Mouse (Mus musculus) heart, postnatal 36 days (tissue): ENCODE results near the gene Ccdc130. TPM values are rescaled to one million over a fixed set of nuclear protein-coding genes. Genes with fewer than 3 reads are reported as not detected.

Experiments
- DNase-seq, 2 experiments: peaks; one replicate each; pipeline ENCODE4 v3.0.0; 2021 to 2022
- intact Hi-C: fragments of 180-260 bp; cut with DNase I; formaldehyde crosslinking; loops from one replicate; pipeline ENCODE4 v1.15.1; 2025
- total RNA-seq, 2 experiments: library from RNA; stranded (reverse); gene quantifications; 2 replicates each; pipeline ENCODE4 v1.2.3; 2021

Gene Ccdc130
- 10 to 100 TPM in 1 of 2 experiments, 1 to 10 TPM in 1; 7.5 to 11.0 TPM for total RNA-seq

- intact Hi-C loops = loop anchor here (1.0 to 5.0 kb wide), 2 partner anchors 20 to 828 kb away; no protein-coding TSS in a partner anchor
- DNase-seq = peak; percentile 96 to 98
Measured at GRCm38 (mm10) chr8:84269950-84270773, at the start of gene Ccdc130. TSS of gene Ccdc130 (minus strand) at chr8:84270380.

DNA sequence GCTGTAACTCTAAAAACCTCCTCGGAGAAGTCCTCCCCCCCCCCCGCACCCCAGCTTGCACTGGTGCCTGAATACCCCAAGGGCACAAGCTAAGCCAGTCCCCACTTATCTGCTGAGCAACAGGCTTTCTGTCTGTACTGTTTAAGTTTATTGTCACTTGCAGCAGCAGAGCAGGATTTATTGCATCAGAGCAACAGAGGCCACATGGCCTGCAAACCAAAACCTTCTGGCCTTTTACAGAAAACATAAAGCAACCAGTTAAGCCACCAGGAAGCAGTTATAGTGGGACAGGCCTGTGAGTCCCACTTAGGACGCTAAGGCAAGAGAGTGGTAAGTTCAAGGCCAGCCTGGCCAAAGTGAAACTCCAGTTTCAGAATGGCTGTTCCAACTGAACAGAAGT is 38.2 kb upstream of the Ccdc130 start:
- intact Hi-C loops = no loop called here
- DNase-seq = no peak

DNA sequence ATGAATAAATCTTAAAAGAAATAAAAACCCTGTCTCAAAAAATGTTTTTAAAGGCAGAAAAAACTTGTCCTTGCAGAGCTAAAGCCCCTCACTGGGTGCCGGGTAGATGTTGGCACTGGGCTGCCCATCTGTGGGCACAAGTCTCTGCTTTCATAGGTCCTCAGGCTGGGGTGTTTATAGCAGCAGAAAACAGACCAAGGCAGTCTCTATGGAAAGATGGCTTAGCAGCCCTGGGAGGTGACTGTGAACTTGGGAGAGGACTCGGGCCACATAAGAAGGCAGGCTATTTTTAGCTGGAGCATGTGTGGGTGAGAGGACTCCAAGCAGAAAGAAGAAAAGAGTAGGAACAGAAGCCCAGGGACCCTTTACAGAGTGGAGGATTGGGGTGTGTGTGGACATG is 33.8 kb upstream of the Ccdc130 start:
- intact Hi-C loops = loop anchor here (5.0 kb wide), 1 partner anchor 33 kb away; no protein-coding TSS in a partner anchor
- no peak for DNase-seq

- no peak for DNase-seq
- intact Hi-C loops = loop anchor here (10.0 kb wide), 2 partner anchors 218 to 258 kb away; no protein-coding TSS in a partner anchor
Measured at GRCm38 (mm10) chr8:84297029-84297785, 27.0 kb upstream of the Ccdc130 start.

DNA sequence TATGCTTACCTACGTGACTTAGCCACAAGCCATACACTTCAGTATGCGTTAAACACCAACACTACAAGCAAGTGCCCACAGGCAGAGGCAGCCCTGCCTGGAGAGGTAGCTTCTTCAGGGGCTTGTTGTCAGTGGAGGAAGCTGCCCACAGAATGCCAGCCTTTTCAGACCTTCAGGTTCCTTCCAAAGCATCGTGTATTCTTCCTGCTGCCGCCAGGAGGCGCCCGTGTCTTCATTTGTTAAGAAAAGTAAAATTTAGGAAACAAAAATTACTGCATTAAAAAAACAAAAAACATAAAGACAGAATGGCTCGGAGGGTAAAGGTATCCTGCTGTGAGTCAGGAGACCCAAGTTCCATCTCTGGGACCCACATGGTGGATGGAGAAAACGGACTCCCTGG is 21.5 kb upstream of the Ccdc130 start:
- intact Hi-C loops = loop anchor here (1.0 to 10.0 kb wide), 3 partner anchors 66 to 263 kb away; no protein-coding TSS in a partner anchor
- DNase-seq = peak; percentile 56 to 71

- no peak for DNase-seq
- intact Hi-C loops = loop anchor here (1.0 to 10.0 kb wide), 3 partner anchors 66 to 264 kb away; no protein-coding TSS in a partner anchor
Measured at GRCm38 (mm10) chr8:84291086-84291485, 20.9 kb upstream of the Ccdc130 start.

DNA sequence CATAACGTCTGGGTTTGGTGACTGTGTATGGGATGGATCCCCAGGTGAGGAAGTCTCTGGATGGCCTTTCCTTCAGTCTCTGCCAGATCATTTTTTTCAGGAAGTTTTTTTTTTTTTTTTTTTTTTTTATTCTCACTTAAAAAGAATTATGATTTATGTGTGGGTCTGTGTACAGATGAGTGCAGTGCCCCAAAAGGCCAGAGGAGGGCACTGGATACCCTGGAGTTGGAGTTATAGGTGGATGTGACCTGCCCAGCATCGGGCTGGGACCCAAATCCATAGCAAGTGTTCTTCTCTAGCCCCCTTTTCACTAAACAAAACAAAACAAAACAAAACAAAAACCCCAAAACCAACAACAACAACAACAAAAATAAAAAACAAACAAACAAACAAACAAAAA is 18.7 kb upstream of the Ccdc130 start:
- intact Hi-C loops = loop anchor here (10.0 kb wide), 1 partner anchor 54 kb away; the partner anchor contains the start of gene Zswim4
- no peak for DNase-seq

DNA sequence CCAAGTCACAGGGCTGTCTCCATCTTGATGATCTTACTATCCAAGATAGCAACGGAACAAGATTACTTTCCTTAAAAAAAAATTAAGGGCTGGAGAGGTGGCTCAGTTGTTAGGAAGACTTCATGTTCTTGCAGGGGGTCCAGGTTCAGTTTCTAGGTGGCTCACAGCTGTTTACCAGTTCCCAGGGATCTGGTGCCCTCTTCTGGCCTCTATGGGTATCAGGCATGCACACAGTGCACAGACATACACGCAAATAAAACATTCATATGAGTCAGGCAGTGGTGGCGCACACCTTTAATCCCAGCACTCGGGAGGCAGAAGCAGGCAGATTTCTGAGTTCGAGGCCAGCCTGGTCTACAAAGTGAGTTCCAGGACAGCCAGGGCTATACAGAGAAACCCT is 15.5 kb upstream of the Ccdc130 start:
- intact Hi-C loops = loop anchor here (1.0 to 10.0 kb wide), 3 partner anchors 51 to 246 kb away; partner anchors contain the start of gene Zswim4
- DNase-seq = peak; percentile 50 to 62

DNA sequence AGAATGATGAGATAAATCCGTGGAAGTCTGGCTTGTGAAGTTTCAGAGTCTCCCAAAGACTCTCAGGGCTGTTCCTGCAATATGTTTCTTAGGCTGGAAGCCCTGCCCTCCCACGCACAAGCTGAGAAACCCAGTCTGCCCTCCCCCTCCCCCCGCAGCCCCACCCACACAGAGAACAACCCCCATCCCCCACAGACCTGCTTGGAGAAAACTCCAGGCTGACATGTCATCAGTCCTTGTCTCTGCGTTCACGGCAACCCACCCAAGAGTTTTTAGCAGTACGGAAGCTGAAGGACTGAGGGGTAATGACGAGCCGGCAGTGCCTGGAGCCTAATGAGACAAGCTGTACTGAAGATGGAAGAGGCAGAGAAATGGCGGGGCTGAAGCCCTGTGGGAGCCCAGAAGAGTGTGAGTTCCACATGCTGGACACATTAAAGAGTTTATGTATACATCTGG is 14.5 kb upstream of the Ccdc130 start:
- peak; percentile 16 to 38 for DNase-seq
- intact Hi-C loops = loop anchor here (1.0 to 10.0 kb wide), 3 partner anchors 50 to 245 kb away; partner anchors contain the start of gene Zswim4

DNA sequence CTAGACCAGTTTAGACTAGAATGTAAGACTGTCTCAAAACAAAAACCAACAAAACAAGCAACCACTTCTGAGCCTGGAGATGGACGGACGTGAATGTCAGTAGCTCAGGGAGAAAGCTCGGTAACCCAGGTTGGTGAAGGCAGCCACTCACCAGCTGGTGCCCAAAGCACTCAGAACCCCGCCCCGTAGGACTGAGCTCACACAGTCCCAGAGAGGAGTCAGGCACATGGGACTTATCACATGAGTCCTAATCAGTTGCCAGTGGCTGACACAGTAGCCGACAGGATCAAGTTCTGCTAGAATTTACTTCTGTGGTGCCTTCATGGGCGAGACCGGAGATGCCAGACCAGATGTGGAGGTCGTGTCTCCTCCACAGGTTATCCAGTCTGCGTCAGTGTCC is 10.6 kb upstream of the Ccdc130 start:
- intact Hi-C loops = loop anchor here (10.0 kb wide), 1 partner anchor 46 kb away; the partner anchor contains the start of gene Zswim4

DNA sequence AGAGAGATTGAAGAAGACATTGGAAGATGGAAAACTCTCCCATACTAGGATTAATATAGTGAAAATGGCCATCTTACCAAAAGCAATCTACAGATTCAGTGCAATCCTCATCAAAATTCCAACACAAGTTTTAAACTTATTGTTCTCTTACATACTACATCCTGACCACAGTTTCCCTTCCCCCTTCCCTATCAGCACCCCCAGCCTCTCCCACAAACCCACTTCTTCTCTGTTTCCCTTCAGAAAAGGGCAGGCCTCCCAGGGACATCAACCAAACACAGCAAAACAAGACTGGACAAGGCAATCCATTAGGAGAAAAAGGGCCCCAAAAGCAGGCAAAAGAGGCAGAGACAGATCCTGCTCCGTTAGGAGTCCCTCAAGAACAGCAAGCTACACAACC is 6.3 kb upstream of the Ccdc130 start:
- DNase-seq = no peak
- intact Hi-C loops = no loop called here

More for the DNA sequence above, 10.6 kb upstream of the Ccdc130 start:
- no peak for DNase-seq

DNA sequence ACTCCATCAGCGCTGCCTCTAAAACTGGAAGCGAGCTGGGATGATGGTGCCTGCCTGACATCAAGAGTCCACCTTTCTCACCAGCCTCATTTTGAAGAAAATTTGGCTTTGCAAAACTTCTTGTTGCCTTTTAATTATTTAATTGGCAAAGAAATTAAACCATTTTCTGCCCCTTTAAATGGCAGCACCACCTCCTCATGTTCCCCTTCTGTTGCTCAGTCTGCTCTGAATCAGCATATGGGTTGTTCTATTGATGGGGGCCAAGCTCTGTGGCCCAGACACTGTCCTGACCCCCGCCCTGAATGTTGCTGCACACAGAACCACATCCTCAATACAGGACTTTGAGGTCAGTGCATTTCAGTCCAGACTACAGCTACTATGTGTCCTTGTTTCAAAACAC is 3.8 kb upstream of the Ccdc130 start:
- intact Hi-C loops = loop anchor here (5.0 kb wide), 1 partner anchor 832 kb away; no protein-coding TSS in a partner anchor
- DNase-seq = no peak

GRCm38 (mm10) chr8:84272302-84272701 is 2.1 kb upstream of the Ccdc130 start:
- intact Hi-C loops = loop anchor here (5.0 kb wide), 1 partner anchor 830 kb away; no protein-coding TSS in a partner anchor
- DNase-seq = no peak

DNA sequence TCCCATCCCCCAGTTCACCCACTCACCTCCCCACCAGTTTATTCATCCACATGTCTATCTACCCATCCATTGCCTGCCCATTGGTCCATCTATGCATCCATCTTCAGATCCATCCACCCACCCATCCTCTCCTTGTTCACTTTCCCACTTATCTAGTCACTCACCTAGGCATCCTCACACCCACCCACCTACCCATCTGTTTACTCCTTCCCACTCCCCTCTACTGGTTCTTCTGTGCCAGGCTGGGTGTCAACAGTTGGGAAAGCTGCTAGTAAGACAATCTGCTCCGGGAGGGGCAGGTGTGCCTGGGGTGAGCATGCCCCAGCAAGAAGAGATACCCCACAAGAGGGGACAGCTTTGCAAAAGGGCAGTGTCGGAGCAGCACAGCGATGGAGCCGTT is 9.1 kb downstream of the Ccdc130 start:
- intact Hi-C loops = no loop called here
- DNase-seq = no peak

- intact Hi-C loops = no loop called here
Measured at GRCm38 (mm10) chr8:84256822-84257610, 13.2 kb downstream of the Ccdc130 start, which contains the start of gene Mri1. TSS of gene Mri1 (minus strand) at chr8:84257326.

DNA sequence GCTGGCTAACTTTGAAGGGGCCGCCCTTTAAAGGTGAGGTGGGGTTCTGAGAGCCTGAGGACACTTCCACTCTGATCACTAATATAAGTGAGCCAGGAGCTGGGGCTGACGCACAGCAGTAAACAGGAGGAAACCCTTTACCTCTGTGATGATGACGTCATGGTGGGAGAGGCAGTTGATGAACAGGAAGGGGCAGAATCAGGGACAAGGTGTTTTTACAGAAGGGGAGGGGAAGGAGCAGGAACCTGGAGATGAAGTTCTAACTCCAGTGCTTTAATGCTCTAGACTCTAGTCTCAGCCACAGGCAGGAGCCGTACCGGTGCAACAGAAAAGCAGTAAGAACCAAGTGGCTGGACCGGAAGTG is 13.7 kb downstream of the Ccdc130 start:
- intact Hi-C loops = no loop called here
- no peak for DNase-seq

More at GRCm38 (mm10) chr8:84256822-84257610, 13.2 kb downstream of the Ccdc130 start, which contains the start of gene Mri1:
- DNase-seq = peak; percentile 76 to 83

DNA sequence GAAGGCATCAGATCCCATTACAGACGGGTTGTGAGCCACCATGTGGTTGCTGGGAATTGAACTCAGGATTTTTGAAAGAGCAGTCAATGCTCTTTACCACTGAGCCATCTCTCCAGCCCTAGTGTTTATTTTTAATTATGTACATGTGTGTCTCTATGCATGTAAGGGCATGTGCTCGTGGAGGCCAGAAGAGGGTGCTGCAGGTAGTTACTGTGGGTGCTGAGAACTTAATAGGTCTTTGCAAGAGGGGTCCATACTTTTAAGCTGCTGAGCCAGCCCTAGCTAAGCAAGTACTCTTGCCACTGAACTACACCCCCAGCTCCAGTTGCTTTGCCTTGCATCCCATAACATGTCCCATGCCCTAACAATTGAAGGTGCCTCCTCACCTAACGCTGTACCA is 14.3 kb downstream of the Ccdc130 start:
- intact Hi-C loops = loop anchor here (1.0 kb wide), 1 partner anchor 42 kb away; no protein-coding TSS in a partner anchor
- no peak for DNase-seq

- DNase-seq = peak; percentile 87 to 88
- intact Hi-C loops = loop anchor here (1.0 kb wide), 2 partner anchors 12 to 21 kb away; partner anchors contain the start of genes Ccdc130 and Zswim4
Measured at GRCm38 (mm10) chr8:84249257-84250170, 20.7 kb downstream of the Ccdc130 start, which contains the start of gene D8Ertd738e. TSS of gene D8Ertd738e (minus strand) at chr8:84249719.
